Mouse (Mus musculus) heart, adult 2 months (tissue): ENCODE measurements around the gene Zfp692. TPM values are rescaled to one million over a fixed set of nuclear protein-coding genes. Genes with fewer than 3 reads are reported as not detected.

Experiments
- DNase-seq, 2 experiments: peaks; one replicate each; pipeline ENCODE4 v3.0.0; 2021
- H3K27ac ChIP-seq: fragments of 200-600 bp; 2 replicates; pipeline ENCODE4 v1.8.1; 2022
- H3K27me3 ChIP-seq: fragments of 200-500 bp; 2 replicates; pipeline ENCODE4 v1.6.1; 2012; ENCODE audit warnings: mild to moderate bottlenecking, low read length, inconsistent platforms, mixed read lengths; ENCODE audit not compliant: control insufficient read depth, insufficient read depth
- H3K36me3 ChIP-seq: fragments of 200-500 bp; 2 replicates; pipeline ENCODE4 v1.6.1; 2012; ENCODE audit warnings: low read length, inconsistent platforms; ENCODE audit not compliant: control insufficient read depth, insufficient read depth
- H3K4me1 ChIP-seq: fragments of 200-500 bp; 2 replicates; pipeline ENCODE4 v1.6.1; 2011; ENCODE audit warnings: low read length; ENCODE audit not compliant: control insufficient read depth, insufficient read depth
- H3K4me3 ChIP-seq: fragments of 200-600 bp; 2 replicates; pipeline ENCODE4 v1.8.1; 2022
- H3K79me2 ChIP-seq: fragments of 200-500 bp; replicated peaks from 2 replicates; pipeline ENCODE4 v1.6.1; 2012; ENCODE audit warnings: mild to moderate bottlenecking, inconsistent platforms, low read length, moderate library complexity, mixed read lengths; ENCODE audit not compliant: control insufficient read depth, insufficient read depth
- H3K9ac ChIP-seq: fragments of 200-500 bp; 2 replicates; pipeline ENCODE4 v1.6.1; 2012; ENCODE audit warnings: low read depth, mild to moderate bottlenecking, control low read depth, inconsistent platforms, low read length, mixed read lengths
- CTCF ChIP-seq: fragments of 200-600 bp; IDR thresholded peaks from 2 replicates; pipeline ENCODE4 v1.8.1; 2022; ENCODE audit warnings: antibody characterized with exemption, mild to moderate bottlenecking, moderate library complexity
- EP300 ChIP-seq: fragments of 200-500 bp; IDR thresholded peaks from 2 replicates; pipeline ENCODE4 v1.6.1; 2011; ENCODE audit warnings: low read depth, low read length, control low read depth; ENCODE audit not compliant: insufficient read depth
- POLR2A ChIP-seq: fragments of 200-500 bp; IDR thresholded peaks from 2 replicates; pipeline ENCODE4 v1.6.1; 2011; ENCODE audit warnings: mild to moderate bottlenecking, low read depth, low read length, control low read depth; ENCODE audit not compliant: insufficient read depth
- WGBS: fragments of 180-500 bp; shearing (Covaris S2); methylation state at CpG from one replicate; pipeline ENCODE4 v1.1.7; 2018; 5-methylcytosine and 5-hydroxymethylcytosine counted together
- intact Hi-C: fragments of 180-260 bp; cut with DNase I; formaldehyde crosslinking; loops from one replicate; pipeline ENCODE4 v1.15.1; 2025
- polyA plus RNA-seq: library from polyadenylated mRNA; depleted of rRNA; stranded (reverse); fragments of >200 nt; gene quantifications from 2 replicates; pipeline ENCODE4 v1.2.3, GENCODE M21; 2012
- total RNA-seq, 2 experiments: library from RNA; stranded (reverse); gene quantifications; 2 replicates each; pipeline ENCODE4 v1.2.3; 2021

The Zfp692 gene
- total and polyA plus RNA-seq, 3 experiments: 3.1 to 9.8 (median 4.4) TPM

DNA sequence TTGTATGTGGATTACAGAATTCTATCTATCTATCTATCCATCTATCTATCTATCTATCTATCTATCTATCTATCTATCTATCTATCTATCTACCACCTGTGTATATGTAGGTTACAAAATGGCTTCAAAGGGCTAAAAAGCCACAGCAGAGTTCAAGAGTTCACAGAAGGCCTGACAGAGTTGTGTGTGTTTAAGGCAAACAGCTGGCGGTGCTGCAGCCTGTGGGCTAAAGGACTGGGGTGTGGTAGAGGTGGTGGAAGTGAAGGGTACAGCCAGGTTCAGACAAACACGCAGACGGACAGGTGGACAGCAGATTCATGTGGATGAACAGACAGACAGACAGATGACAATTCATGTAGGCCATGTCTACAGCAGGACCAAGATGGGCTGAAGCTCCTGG is 38.6 kb upstream of the Zfp692 start:
- Histone ChIP-seq H3K27me3 (0 out of 2 replicates have a peak, but pooled peaks cover 1% of the 10 kb centered on the region), H3K4me3 (no peak overlapping the region), H3K79me2 (no peaks in the 10 kb centered on the region), H3K4me1 (no peaks in the 10 kb centered on the region), H3K9ac (no peak overlapping the region), H3K27ac (no peak overlapping the region), H3K36me3 (no peaks in the 10 kb centered on the region)
- DNase-seq: no peak
- intact Hi-C loops: no loop called here
- WGBS: 81% methylated on average over 3 of the region's 3 CpGs
- no peak for TF ChIP-seq EP300
- TF ChIP-seq CTCF: no peak
- no peak for TF ChIP-seq POLR2A

DNA sequence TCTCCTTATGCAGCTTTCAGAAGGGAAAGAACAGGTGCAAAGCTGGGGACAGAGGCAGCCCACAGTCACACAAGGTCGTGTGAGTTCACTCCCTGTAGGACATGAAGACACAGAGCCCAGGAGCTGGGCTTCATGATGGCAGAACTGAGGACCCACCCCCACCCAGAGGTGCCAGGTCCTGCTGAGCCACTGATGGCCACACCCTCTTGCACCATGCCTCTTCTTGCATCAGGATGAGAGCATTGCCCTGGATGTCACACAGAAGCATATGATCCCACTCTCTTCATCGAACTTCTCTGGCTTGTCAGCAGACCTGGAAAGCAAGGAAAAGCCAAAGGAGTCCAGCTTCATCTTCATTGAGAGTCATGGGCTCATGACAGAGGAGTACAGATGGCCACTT is 32.3 kb upstream of the Zfp692 start, which contains the start of gene 4930438A08Rik:
4930438A08Rik (plus strand) TSS at position 228 of the 400 bp plus-strand sequence.
- H3K36me3 ChIP-seq: no peaks in the 10 kb centered on the region
- TF ChIP-seq POLR2A (no peak), CTCF (no peak), EP300 (no peak)
- DNase-seq: no peak
- no peaks in the 10 kb centered on the region for H3K79me2 ChIP-seq
- H3K27ac ChIP-seq: no peak within 1 kb of the TSS
- 42% methylated on average over 2 of the region's 2 CpGs for WGBS
- H3K4me1 ChIP-seq: no peaks in the 10 kb centered on the region
- no peak within 1 kb of the TSS for H3K9ac ChIP-seq
- 0 out of 2 replicates have a peak, but pooled peaks cover 1% of the 10 kb centered on the region for H3K27me3 ChIP-seq
- H3K4me3 ChIP-seq: no peak within 1 kb of the TSS
- intact Hi-C loops: no loop called here

DNA sequence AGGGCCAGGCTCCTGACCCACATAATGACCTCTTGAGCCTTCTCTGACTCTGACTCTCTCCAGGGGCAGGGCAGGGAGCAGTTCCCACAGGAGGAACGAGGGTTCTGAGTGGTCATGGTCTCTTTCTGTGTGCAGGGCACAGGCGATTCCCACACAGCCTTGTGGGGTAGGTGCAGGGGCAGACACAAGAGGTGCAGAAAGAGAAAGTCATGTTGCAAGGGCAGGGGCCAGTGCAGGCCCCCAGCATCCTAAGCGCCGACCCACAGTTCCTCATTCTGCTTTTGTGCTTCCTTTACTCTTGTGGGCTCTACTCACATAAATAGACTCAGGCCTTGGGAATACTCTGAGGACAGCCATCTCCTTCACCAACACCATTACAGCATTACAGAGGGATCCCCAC is 31.1 kb upstream of the Zfp692 start:
- H3K4me1 ChIP-seq: no peaks in the 10 kb centered on the region
- no peaks in the 10 kb centered on the region for H3K79me2 ChIP-seq
- H3K4me3 ChIP-seq: no peak overlapping the region
- TF ChIP-seq POLR2A: no peak
- TF ChIP-seq EP300: no peak
- TF ChIP-seq CTCF: no peak
- DNase-seq: no peak
- WGBS: 64% methylated on average over 4 of the region's 4 CpGs
- intact Hi-C loops: no loop called here
- no peak overlapping the region for H3K27ac ChIP-seq
- 0 out of 2 replicates have a peak, but pooled peaks cover 1% of the 10 kb centered on the region for H3K27me3 ChIP-seq
- H3K9ac ChIP-seq: no peak overlapping the region
- no peaks in the 10 kb centered on the region for H3K36me3 ChIP-seq

DNA sequence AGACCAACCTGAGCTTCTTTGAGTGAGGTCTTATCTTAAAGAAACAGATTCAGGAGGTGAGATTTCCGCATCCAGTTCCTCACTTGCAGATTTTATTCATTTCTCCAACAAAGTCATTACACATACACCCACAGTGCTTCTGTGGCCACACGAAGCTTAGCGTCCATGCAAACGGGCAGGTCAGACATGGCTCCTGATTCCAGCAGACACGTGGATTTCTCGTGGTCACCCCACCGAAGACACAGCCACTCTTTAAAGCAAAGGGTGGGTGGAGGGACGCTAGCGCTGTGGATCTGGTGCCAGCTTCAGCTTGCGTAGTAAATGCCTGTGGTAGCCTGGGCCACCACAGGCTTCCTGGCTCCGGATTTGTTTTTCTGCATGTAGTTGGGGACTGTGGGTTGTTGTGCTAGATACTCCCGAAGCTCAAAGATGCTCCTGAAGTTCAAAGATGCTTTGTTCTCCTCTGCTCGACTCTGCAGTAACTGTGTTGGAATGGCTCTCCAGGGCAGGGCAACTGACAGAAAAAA is 24.8 kb upstream of the Zfp692 start:
- Histone ChIP-seq H3K27me3 (no peaks in the 10 kb centered on the region), H3K27ac (no peak overlapping the region), H3K79me2 (no peaks in the 10 kb centered on the region), H3K36me3 (no peaks in the 10 kb centered on the region), H3K9ac (no peak overlapping the region), H3K4me1 (no peaks in the 10 kb centered on the region), H3K4me3 (no peak overlapping the region)
- intact Hi-C loops: no loop called here
- 78% methylated on average over 13 of the region's 13 CpGs for WGBS
- no peak for DNase-seq
- TF ChIP-seq POLR2A: no peak
- no peak for TF ChIP-seq EP300
- TF ChIP-seq CTCF: no peak

DNA sequence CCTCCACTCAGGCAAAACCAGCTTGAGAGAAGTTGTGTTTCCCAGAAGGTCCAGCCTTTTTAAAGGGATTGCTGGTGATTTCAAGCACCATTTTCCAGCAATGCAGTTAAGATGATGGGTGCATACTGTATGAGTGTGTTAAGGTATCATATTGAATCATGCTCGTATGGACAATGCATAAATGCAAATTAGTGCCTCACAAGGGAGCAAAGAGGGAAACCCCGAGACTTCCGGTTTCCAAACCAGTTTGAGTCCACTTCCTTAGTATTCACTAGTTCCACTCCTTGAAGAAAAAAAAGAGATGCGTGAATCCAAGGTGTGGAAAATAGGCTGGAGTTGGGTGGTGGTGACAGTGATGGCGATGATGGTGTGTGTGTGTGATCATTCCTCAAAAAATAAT is 24.4 kb upstream of the Zfp692 start:
- 63% methylated on average over 5 of the region's 5 CpGs for WGBS
- H3K79me2 ChIP-seq: no peaks in the 10 kb centered on the region
- TF ChIP-seq CTCF: no peak
- TF ChIP-seq POLR2A: no peak
- no peak for TF ChIP-seq EP300

DNA sequence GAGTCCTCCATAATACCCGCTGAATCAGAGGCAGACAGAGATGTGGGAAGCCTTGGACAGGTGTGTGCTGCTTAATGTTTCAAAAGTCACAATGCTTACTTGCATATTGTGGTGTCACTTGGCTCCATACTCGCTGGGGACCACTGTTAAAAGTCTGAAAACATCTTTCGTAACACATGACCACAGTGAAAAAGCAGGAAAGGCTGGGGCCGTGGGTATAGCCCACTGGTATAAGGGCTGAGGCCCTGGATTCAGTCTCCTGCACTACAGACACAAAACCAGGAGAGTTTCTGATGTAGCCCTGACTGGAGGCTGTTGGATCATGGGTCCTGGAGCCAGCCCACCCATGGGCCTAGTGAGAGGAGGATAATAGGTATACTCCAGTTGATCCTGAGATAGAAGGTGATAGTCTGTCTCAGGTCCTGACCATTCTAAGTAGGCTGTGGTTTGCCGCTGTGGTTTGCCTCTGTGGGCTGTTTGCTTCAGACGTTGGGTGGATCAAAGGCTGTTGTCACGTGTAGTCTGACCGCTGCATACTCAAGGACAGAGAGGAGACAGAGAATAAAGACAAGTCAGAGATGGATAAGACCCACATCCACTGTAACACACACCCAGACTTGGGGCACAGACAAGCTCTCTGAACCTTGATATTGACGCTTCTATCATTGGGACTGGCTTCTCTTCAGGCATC is 16.7 kb upstream of the Zfp692 start:
- Histone ChIP-seq H3K27me3 (no peaks in the 10 kb centered on the region), H3K4me1 (no peaks in the 10 kb centered on the region), H3K9ac (no peak overlapping the region), H3K36me3 (no peaks in the 10 kb centered on the region), H3K4me3 (no peak overlapping the region), H3K27ac (no peak overlapping the region), H3K79me2 (no peaks in the 10 kb centered on the region)
- TF ChIP-seq CTCF (no peak), EP300 (no peak), POLR2A (no peak)
- no peak for DNase-seq
- intact Hi-C loops: no loop called here
- 65% methylated on average over 9 of the region's 9 CpGs for WGBS

More for the DNA sequence above, 24.4 kb upstream of the Zfp692 start:
- intact Hi-C loops: no loop called here
- no peak overlapping the region for H3K9ac ChIP-seq
- H3K36me3 ChIP-seq: no peaks in the 10 kb centered on the region
- no peak overlapping the region for H3K4me3 ChIP-seq
- no peak for DNase-seq
- no peaks in the 10 kb centered on the region for H3K27me3 ChIP-seq
- H3K4me1 ChIP-seq: no peaks in the 10 kb centered on the region
- H3K27ac ChIP-seq: no peak overlapping the region
